Mouse (Mus musculus): ENCODE data around the gene Cpne5. TPM values are rescaled to one million over a fixed set of nuclear protein-coding genes. Genes with fewer than 3 reads are reported as not detected.
A peak's percentile ranks its signal among the peaks of the same experiment; 100 is the strongest.

Gene Cpne5
- polyA plus RNA-seq, 1 experiment from 2014 or later: 2.7 TPM

GRCm38 (mm10) chr17:29158899-29159298, 79.1 kb downstream of the Cpne5 start:
- H3K4me1 ChIP-seq (replicated peaks; ENCODE audit: control insufficient read depth, insufficient read depth, low read length): no peaks in the 10 kb centered on the region
- ATAC-seq: no peak
- no peak overlapping the region for H3K4me2 ChIP-seq (replicated peaks; ENCODE audit: low read depth)
- no peaks in the 10 kb centered on the region for H3K27me3 ChIP-seq (replicated peaks; ENCODE audit: control insufficient read depth, insufficient read depth, low read length)
- H3K27ac ChIP-seq (ENCODE audit: low read depth, low read length): no peak overlapping the region
- no peaks in the 10 kb centered on the region; the same call in 1 of the 2 replicates for H3K9me3 ChIP-seq (ENCODE audit: control insufficient read depth)
- H3K36me3 ChIP-seq (ENCODE audit: control insufficient read depth, insufficient read depth): no peaks in the 10 kb centered on the region
- no peak overlapping the region for H3K4me3 ChIP-seq (ENCODE audit: low read depth, low read length)
- TF ChIP-seq CTCF (IDR thresholded peaks at IDR 0.05; ENCODE audit: low read depth): no peak
- no peak overlapping the region for H3K9ac ChIP-seq (ENCODE audit: low read depth, low read length)
- 95% methylated on average over 15 of the region's 15 CpGs for WGBS

GRCm38 (mm10) chr17:29156866-29157265, 81.1 kb downstream of the Cpne5 start:
- H3K36me3 ChIP-seq (ENCODE audit: control insufficient read depth, insufficient read depth): no peaks in the 10 kb centered on the region
- no peaks in the 10 kb centered on the region for H3K4me1 ChIP-seq (replicated peaks; ENCODE audit: control insufficient read depth, insufficient read depth, low read length)
- no peak for ATAC-seq
- H3K27ac ChIP-seq (ENCODE audit: low read depth, low read length): no peak overlapping the region
- H3K27me3 ChIP-seq (replicated peaks; ENCODE audit: control insufficient read depth, insufficient read depth, low read length): no peaks in the 10 kb centered on the region
- H3K9me3 ChIP-seq (ENCODE audit: control insufficient read depth): no peaks in the 10 kb centered on the region; the same call in 1 of the 2 replicates
- no peak for TF ChIP-seq CTCF (IDR thresholded peaks at IDR 0.05; ENCODE audit: low read depth)
- 69% methylated on average over 8 of the region's 8 CpGs for WGBS
- H3K4me3 ChIP-seq (ENCODE audit: low read depth, low read length): no peak overlapping the region
- no peak overlapping the region for H3K9ac ChIP-seq (ENCODE audit: low read depth, low read length)
- H3K4me2 ChIP-seq (replicated peaks; ENCODE audit: low read depth): no peak overlapping the region

- no peak for TF ChIP-seq CTCF (IDR thresholded peaks at IDR 0.05; ENCODE audit: low read depth)
- H3K36me3 ChIP-seq (ENCODE audit: control insufficient read depth, insufficient read depth): no peaks in the 10 kb centered on the region
- no peaks in the 10 kb centered on the region for H3K4me1 ChIP-seq (replicated peaks; ENCODE audit: control insufficient read depth, insufficient read depth, low read length)
- no peak overlapping the region for H3K27ac ChIP-seq (ENCODE audit: low read depth, low read length)
- H3K9me3 ChIP-seq (ENCODE audit: control insufficient read depth): no peaks in the 10 kb centered on the region; the same call in 1 of the 2 replicates
- ATAC-seq: no peak
- no peaks in the 10 kb centered on the region for H3K27me3 ChIP-seq (replicated peaks; ENCODE audit: control insufficient read depth, insufficient read depth, low read length)
- H3K9ac ChIP-seq (ENCODE audit: low read depth, low read length): no peak overlapping the region
- 77% methylated on average over 16 of the region's 16 CpGs for WGBS
- no peak overlapping the region for H3K4me3 ChIP-seq (ENCODE audit: low read depth, low read length)
- H3K4me2 ChIP-seq (replicated peaks; ENCODE audit: low read depth): no peak overlapping the region
Measured at GRCm38 (mm10) chr17:29156396-29156795, 81.6 kb downstream of the Cpne5 start.

GRCm38 (mm10) chr17:29155355-29156135, 82.4 kb downstream of the Cpne5 start:
- Histone ChIP-seq H3K4me3 (ENCODE audit: low read depth, low read length) (no peak overlapping the region), H3K27me3 (replicated peaks; ENCODE audit: control insufficient read depth, insufficient read depth, low read length) (no peaks in the 10 kb centered on the region), H3K27ac (ENCODE audit: low read depth, low read length) (no peak overlapping the region), H3K4me1 (replicated peaks; ENCODE audit: control insufficient read depth, insufficient read depth, low read length) (no peaks in the 10 kb centered on the region), H3K36me3 (ENCODE audit: control insufficient read depth, insufficient read depth) (no peaks in the 10 kb centered on the region), H3K9ac (ENCODE audit: low read depth, low read length) (no peak overlapping the region), H3K9me3 (ENCODE audit: control insufficient read depth) (no peaks in the 10 kb centered on the region), H3K4me2 (replicated peaks; ENCODE audit: low read depth) (no peak overlapping the region)
- 63% methylated on average over 12 of the region's 12 CpGs for WGBS
- no peak for ATAC-seq
- 0 out of 2 replicates have a peak, but pooled peaks have one; percentile 2 for TF ChIP-seq CTCF (IDR thresholded peaks at IDR 0.05; ENCODE audit: low read depth)

- Histone ChIP-seq H3K27ac (ENCODE audit: low read depth, low read length) (no peak overlapping the region), H3K27me3 (replicated peaks; ENCODE audit: control insufficient read depth, insufficient read depth, low read length) (no peaks in the 10 kb centered on the region), H3K36me3 (ENCODE audit: control insufficient read depth, insufficient read depth) (no peaks in the 10 kb centered on the region), H3K4me2 (replicated peaks; ENCODE audit: low read depth) (no peak overlapping the region), H3K4me1 (replicated peaks; ENCODE audit: control insufficient read depth, insufficient read depth, low read length) (no peaks in the 10 kb centered on the region), H3K9me3 (ENCODE audit: control insufficient read depth) (no peaks in the 10 kb centered on the region), H3K9ac (ENCODE audit: low read depth, low read length) (no peak overlapping the region), H3K4me3 (ENCODE audit: low read depth, low read length) (no peak overlapping the region)
- 62% methylated on average over 13 of the region's 13 CpGs for WGBS
- no peak for TF ChIP-seq CTCF (IDR thresholded peaks at IDR 0.05; ENCODE audit: low read depth)
- ATAC-seq: no peak
Measured at GRCm38 (mm10) chr17:29154247-29154646, 83.7 kb downstream of the Cpne5 start.

- Histone ChIP-seq H3K4me3 (ENCODE audit: low read depth, low read length) (no peak overlapping the region), H3K4me2 (replicated peaks; ENCODE audit: low read depth) (no peak overlapping the region), H3K27me3 (replicated peaks; ENCODE audit: control insufficient read depth, insufficient read depth, low read length) (no peaks in the 10 kb centered on the region), H3K4me1 (replicated peaks; ENCODE audit: control insufficient read depth, insufficient read depth, low read length) (no peaks in the 10 kb centered on the region), H3K36me3 (ENCODE audit: control insufficient read depth, insufficient read depth) (no peaks in the 10 kb centered on the region), H3K9ac (ENCODE audit: low read depth, low read length) (no peak overlapping the region), H3K9me3 (ENCODE audit: control insufficient read depth) (no peaks in the 10 kb centered on the region), H3K27ac (ENCODE audit: low read depth, low read length) (no peak overlapping the region)
- no peak for TF ChIP-seq CTCF (IDR thresholded peaks at IDR 0.05; ENCODE audit: low read depth)
- ATAC-seq: no peak
- WGBS: 74% methylated on average over 5 of the region's 5 CpGs
Measured at GRCm38 (mm10) chr17:29152547-29152946, 85.4 kb downstream of the Cpne5 start.

Data from intestine, postnatal 0 days (tissue).